Mouse (Mus musculus) cerebellum, postnatal 4 days (tissue): ENCODE data around the gene Kti12.
A peak's percentile ranks its signal among the peaks of the same experiment; 100 is the strongest.

ENCODE experiments used
- DNase-seq, 2 experiments: peaks; one replicate each; pipeline ENCODE4 v3.0.0; 2022; ENCODE audit warnings: low spot score in 2 of 2, mixed read lengths in 1 of 2

Gene Kti12

GRCm38 (mm10) chr4:108869730-108870374 is 22.3 kb downstream of the Kti12 start:
- DNase-seq, result peak; percentile 78 to 91

- no peak for DNase-seq
These were observed 26.2 kb downstream of the Kti12 start for GRCm38 (mm10) chr4:108873746-108874145.

- no peak for DNase-seq
These were observed 30.3 kb downstream of the Kti12 start for GRCm38 (mm10) chr4:108877901-108878300.

GRCm38 (mm10) chr4:108878963-108879822 is 31.6 kb downstream of the Kti12 start, which contains the start of gene Rab3b:
Gene Rab3b, plus strand, starts transcription at chr4:108879063.
- DNase-seq, result peak; percentile 24 to 49

- DNase-seq, result no peak
These were observed 36.2 kb downstream of the Kti12 start for GRCm38 (mm10) chr4:108883815-108884214.

GRCm38 (mm10) chr4:108887456-108887855 is 39.9 kb downstream of the Kti12 start:
- DNase-seq, result no peak

- no peak for DNase-seq
These were observed 43.3 kb downstream of the Kti12 start for GRCm38 (mm10) chr4:108890876-108891275.
